Mouse (Mus musculus): ENCODE measurements around the gene Trim47. TPM values are rescaled to one million over a fixed set of nuclear protein-coding genes. Genes with fewer than 3 reads are reported as not detected.

Trim47 gene
- polyA plus RNA-seq, 2 experiments from 2014 or later = not detected

- ATAC-seq = no peak
These were observed 65.2 kb downstream of the Trim47 start for GRCm38 (mm10) chr11:116061641-116062415.

- ATAC-seq = no peak
These were observed 66.4 kb downstream of the Trim47 start for GRCm38 (mm10) chr11:116060596-116060995.

DNA sequence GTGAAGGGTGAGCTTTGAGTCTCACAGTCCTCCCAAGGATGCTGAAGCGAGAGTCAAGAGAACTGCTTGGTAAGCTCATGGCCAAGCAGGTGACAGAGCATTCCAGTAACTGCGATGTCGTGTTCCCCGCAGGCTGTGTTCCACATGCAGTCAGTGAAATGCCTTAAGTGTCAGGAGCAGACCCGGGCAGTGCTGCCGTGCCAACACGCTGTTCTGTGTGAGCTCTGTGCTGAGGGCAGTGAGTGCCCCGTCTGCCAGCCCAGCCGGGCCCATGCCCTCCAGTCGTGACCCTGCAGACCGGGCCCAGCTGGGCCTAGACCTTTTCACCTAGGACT lies 67.4 kb downstream of the Trim47 start:
- ATAC-seq = no peak

DNA sequence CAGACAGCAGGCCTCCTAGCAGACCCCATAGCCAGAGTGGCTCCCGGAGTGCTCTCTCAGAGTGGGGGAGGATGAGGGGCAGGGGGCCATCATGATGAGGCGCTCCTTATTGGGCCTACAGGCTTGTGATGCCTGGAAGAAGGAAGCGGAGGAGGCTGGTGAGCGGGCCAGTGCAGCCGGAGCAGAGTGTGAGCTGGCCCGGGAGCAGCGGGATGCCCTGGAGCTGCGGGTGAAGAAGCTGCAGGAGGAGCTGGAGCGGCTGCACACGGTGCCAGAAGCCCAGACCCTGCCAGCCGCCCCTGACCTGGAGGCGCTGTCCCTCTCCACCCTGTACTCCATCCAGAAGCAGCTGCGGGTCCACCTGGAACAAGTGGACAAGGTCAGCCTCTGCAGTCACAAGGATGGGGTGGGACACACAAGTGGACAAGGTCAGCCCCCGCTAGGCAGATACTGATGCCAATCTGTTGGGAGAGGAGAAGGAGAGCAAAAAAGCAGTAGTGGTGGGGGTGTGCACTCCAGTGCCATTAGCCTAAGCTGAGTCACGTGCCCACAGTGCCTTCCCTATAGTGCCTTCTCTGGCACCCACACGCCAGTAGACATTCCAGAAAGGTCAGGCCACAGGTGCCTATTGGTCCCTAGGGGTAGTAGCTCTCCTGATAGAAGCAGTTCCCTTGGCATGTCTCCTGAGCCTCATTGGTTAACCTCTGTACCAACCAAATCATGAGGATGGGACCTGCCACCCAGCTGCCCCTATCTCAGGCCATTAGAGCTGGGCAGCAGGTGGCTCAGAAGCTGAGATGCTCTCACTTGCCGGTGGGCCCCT lies 67.9 kb downstream of the Trim47 start:
- ATAC-seq = no peak

DNA sequence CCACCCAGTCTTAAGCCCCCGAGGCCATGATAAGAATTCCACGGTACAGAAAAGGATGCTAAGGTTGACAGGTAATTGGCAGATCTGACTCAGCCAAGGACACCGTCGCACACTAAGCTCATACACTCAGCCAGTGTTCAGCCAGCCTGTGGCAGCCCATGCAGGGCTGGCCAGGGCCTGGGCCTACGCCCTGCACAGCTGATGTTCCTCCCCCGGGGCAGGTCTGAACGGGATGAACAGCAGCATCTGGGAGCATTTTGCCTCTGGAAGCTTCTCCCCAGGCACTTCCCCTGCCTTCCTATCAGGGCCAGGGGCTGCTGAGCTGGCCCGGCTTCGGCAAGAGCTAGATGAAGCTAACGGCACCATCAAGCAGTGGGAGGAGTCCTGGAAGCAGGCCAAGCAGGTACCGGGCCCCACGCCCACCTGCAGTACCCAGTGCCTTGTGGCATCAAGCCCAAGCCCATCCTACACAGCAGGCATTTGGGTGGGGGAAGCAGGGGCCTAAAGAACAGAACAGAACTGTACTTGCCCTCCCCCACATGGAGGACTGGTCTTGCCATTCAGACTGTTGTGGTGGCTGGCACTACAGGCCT lies 68.9 kb downstream of the Trim47 start:
- no peak for ATAC-seq

- ATAC-seq = no peak
These were observed 69.7 kb downstream of the Trim47 start for GRCm38 (mm10) chr11:116057237-116057881.

DNA sequence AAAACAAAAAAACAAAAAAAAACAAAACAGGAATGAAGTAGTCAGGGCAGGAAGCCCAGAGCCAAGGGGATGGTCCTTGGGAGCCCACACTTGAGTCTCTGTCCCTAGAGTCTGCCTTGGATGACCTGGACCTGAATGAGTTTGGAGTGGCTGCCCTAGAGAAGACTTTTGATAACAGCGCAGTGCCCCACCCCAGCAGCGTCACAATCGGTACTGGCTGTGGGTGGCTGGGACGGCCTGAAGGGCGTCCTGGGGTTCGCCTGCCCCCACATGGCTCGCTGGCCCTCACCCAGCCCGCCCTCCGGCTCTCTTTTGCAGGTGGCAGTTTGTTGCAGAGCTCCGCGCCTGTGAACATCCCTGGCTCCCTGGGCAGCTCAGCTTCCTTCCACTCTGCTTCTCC lies 71.1 kb downstream of the Trim47 start:
- ATAC-seq = no peak

Other genes starting within 250 kb of the Trim47 start
- gene Smim5, start 227.2 kb downstream of the Trim47 start, polyA plus RNA-seq (2017; shearing (Covaris generic)) = 1 to 10 TPM in 1 of 2 experiments, under 1 TPM in 1; 0.94 to 1.5 TPM
- 1 to 10 TPM; 1.9 to 2.8 TPM for gene Smim6, start 215.2 kb downstream of the Trim47 start, polyA plus RNA-seq (2017; shearing (Covaris generic))
- gene Sap30bp, start 193.9 kb downstream of the Trim47 start, polyA plus RNA-seq (2017; shearing (Covaris generic)) = 10 to 100 TPM; 42.0 to 46.9 TPM
- 10 to 100 TPM; 21.9 to 41.9 TPM for gene Recql5, start 193.7 kb downstream of the Trim47 start, polyA plus RNA-seq (2017; shearing (Covaris generic))
- gene Itgb4, start 152.5 kb downstream of the Trim47 start, polyA plus RNA-seq (2017; shearing (Covaris generic)) = not detected
- gene Galk1, start 114.5 kb downstream of the Trim47 start, polyA plus RNA-seq (2017; shearing (Covaris generic)) = 10 to 100 TPM; 13.1 to 18.4 TPM
- 1,000 to 10,000 TPM; 1,562 to 1,754 TPM for gene H3f3b, start 99.2 kb downstream of the Trim47 start, polyA plus RNA-seq (2017; shearing (Covaris generic))
- 10 to 100 TPM; 10.4 to 16.1 TPM for gene Unk, start 96.9 kb downstream of the Trim47 start, polyA plus RNA-seq (2017; shearing (Covaris generic))
- 100 to 1,000 TPM in 1 of 2 experiments, 10 to 100 TPM in 1; 73.8 to 138 TPM for gene Unc13d, start 49.2 kb downstream of the Trim47 start, polyA plus RNA-seq (2017; shearing (Covaris generic))
- gene Wbp2, start 40.2 kb downstream of the Trim47 start, polyA plus RNA-seq (2017; shearing (Covaris generic)) = 100 to 1,000 TPM; 133 to 265 TPM
- 10 to 100 TPM; 14.4 to 17.9 TPM for gene Trim65, start 3.9 kb upstream of the Trim47 start, polyA plus RNA-seq (2017; shearing (Covaris generic))
- gene Mrpl38, start 11.7 kb upstream of the Trim47 start, polyA plus RNA-seq (2017; shearing (Covaris generic)) = 10 to 100 TPM; 22.7 to 25.5 TPM
- gene Fbf1, start 41.0 kb upstream of the Trim47 start, polyA plus RNA-seq (2017; shearing (Covaris generic)) = 1 to 10 TPM; 2.8 to 5.2 TPM
- 10 to 100 TPM; 44.6 to 49.5 TPM for gene Ten1, start 71.6 kb upstream of the Trim47 start, polyA plus RNA-seq (2017; shearing (Covaris generic))
- gene Acox1, start 71.8 kb upstream of the Trim47 start, polyA plus RNA-seq (2017; shearing (Covaris generic)) = 10 to 100 TPM; 16.9 to 24.2 TPM
- gene Evpl, start 110.9 kb upstream of the Trim47 start, polyA plus RNA-seq (2017; shearing (Covaris generic)) = not detected
- gene Srp68, start 147.0 kb upstream of the Trim47 start, polyA plus RNA-seq (2017; shearing (Covaris generic)) = 10 to 100 TPM; 39.5 to 53.9 TPM
- not detected for gene Galr2, start 153.7 kb upstream of the Trim47 start, polyA plus RNA-seq (2017; shearing (Covaris generic))
- 100 to 1,000 TPM in 1 of 2 experiments, 10 to 100 TPM in 1; 98.4 to 123 TPM for gene Exoc7, start 180.0 kb upstream of the Trim47 start, polyA plus RNA-seq (2017; shearing (Covaris generic))
- gene Foxj1, start 208.2 kb upstream of the Trim47 start, polyA plus RNA-seq (2017; shearing (Covaris generic)) = not detected

All from CD4-positive, CD25-positive, alpha-beta regulatory T cell, adult 4 months (primary cell).